In the genomic region with DNA sequence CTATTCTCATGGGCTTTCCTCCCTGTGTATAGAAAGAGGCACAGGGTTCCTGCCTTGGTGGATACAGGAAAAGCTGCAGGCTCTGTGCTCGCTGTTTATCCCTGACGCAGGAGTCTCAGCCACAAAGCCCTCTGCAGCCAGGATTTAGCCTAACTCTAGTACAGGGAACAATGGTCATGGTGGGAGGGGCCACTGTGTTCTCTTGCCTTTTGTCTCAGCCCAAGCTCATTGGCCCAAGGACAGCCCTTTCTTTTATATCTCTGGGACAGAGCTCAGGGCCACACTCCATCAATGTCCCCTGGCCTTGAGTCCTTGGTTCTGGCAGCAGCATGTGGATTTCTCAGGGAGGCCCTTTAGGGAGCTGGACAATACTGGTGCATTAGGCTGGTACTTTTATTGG, we compare ENCODE assay signal across 13 mouse cellular contexts.
DNase-seq lines count a peak whose midpoint lies in the region; ATAC-seq and TF ChIP-seq lines count a peak whose summit lies in the region.
"Had no signal": no experiment of that assay in that cellular context is flagged by ENCODE, and none has a peak within 500 bp of the region (broad histone marks: within the 10 kb centered on the region; RNA-seq: fewer than 3 reads in every experiment).

No protein-coding gene starts in this region.

- no peak overlapping the region for H3K4me3 ChIP-seq in hindbrain, embryonic 14.5 days (replicated peaks; ENCODE audit: low read length)
- no peak overlapping the region for H3K4me3 ChIP-seq in hindbrain, embryonic 13.5 days
- no peak overlapping the region for H3K4me3 ChIP-seq in ES-E14 (ENCODE audit: insufficient read depth in 1 of 2, low read depth in 1 of 2, low read length in 2 of 2, poor library complexity in 1 of 2, severe bottlenecking in 1 of 2)
- no peak overlapping the region for H3K4me3 ChIP-seq in hindbrain, embryonic 16.5 days (ENCODE audit: low read length)
- H3K4me3 ChIP-seq: hindbrain, embryonic 15.5 days; limb, embryonic 15.5 days; midbrain, embryonic 12.5 days had no signal

- in situ Hi-C loops in ES-E14 (cut with MboI; ENCODE audit: low sequenced_read_pairs in 2 of 2, unreplicated experiment in 2 of 2): no loop called here

- H3K27me3 ChIP-seq in hindbrain, embryonic 14.5 days (ENCODE audit: control insufficient read depth, insufficient read depth, low read length): no peaks in the 10 kb centered on the region
- H3K27me3 ChIP-seq in hindbrain, embryonic 13.5 days: no peaks in the 10 kb centered on the region
- no peaks in the 10 kb centered on the region for H3K27me3 ChIP-seq in hindbrain, embryonic 16.5 days (replicated peaks; ENCODE audit: control insufficient read depth, insufficient read depth, low read length)
- H3K27me3 ChIP-seq: hindbrain, embryonic 15.5 days; limb, embryonic 15.5 days; midbrain, embryonic 12.5 days had no signal

- H3K36me3 ChIP-seq in hindbrain, embryonic 14.5 days (replicated peaks; ENCODE audit: control insufficient read depth, insufficient read depth): no peaks in the 10 kb centered on the region
- H3K36me3 ChIP-seq in hindbrain, embryonic 13.5 days: no peaks in the 10 kb centered on the region
- H3K36me3 ChIP-seq in ES-E14 (ENCODE audit: control insufficient read depth, insufficient read depth, low read length, poor library complexity, severe bottlenecking): no peaks in the 10 kb centered on the region
- no peaks in the 10 kb centered on the region for H3K36me3 ChIP-seq in hindbrain, embryonic 16.5 days (ENCODE audit: control insufficient read depth, insufficient read depth, low read length)
- H3K36me3 ChIP-seq: hindbrain, embryonic 15.5 days; limb, embryonic 15.5 days; midbrain, embryonic 12.5 days had no signal

- no peak for DNase-seq in hindbrain, embryonic 14.5 days (ENCODE audit: low spot score)
- DNase-seq in ES-E14 (ENCODE audit: low read depth, low spot score): peak; percentile 1
- DNase-seq in adrenal gland, postnatal 36 days: peak; percentile 86 to 87
- no peak for DNase-seq in cerebellum, adult 11-12 months
- no peak for DNase-seq in gastrocnemius, adult 8-10 months (ENCODE audit: low spot score in 2 of 2)
- DNase-seq: thymus, postnatal 36 days had no signal

- H3K4me1 ChIP-seq in hindbrain, embryonic 14.5 days (replicated peaks; ENCODE audit: control insufficient read depth, insufficient read depth, low read length): 0 out of 2 replicates have a peak, but pooled peaks cover 8% of the 10 kb centered on the region
- peaks cover 27% of the 10 kb centered on the region for H3K4me1 ChIP-seq in hindbrain, embryonic 13.5 days (replicated peaks)
- H3K4me1 ChIP-seq in ES-E14 (ENCODE audit: control insufficient read depth in 2 of 2, insufficient read depth in 2 of 2, low read length in 2 of 2, poor library complexity in 1 of 2): no peaks in the 10 kb centered on the region
- H3K4me1 ChIP-seq in hindbrain, embryonic 16.5 days (ENCODE audit: control insufficient read depth, insufficient read depth, low read depth, low read length): no peaks in the 10 kb centered on the region; the same call in 1 of the 2 replicates

- H3K9ac ChIP-seq in hindbrain, embryonic 14.5 days: no peak overlapping the region
- no peak overlapping the region for H3K9ac ChIP-seq in hindbrain, embryonic 13.5 days
- H3K9ac ChIP-seq in ES-E14 (ENCODE audit: insufficient read depth, low read depth, low read length, poor library complexity, severe bottlenecking): no peak overlapping the region
- no peak overlapping the region for H3K9ac ChIP-seq in hindbrain, embryonic 16.5 days (ENCODE audit: low read depth, low read length)
- H3K9ac ChIP-seq: hindbrain, embryonic 15.5 days; limb, embryonic 15.5 days; midbrain, embryonic 12.5 days had no signal

- H3K4me2 ChIP-seq in hindbrain, embryonic 14.5 days (replicated peaks): no peak overlapping the region
- no peak overlapping the region for H3K4me2 ChIP-seq in hindbrain, embryonic 13.5 days
- H3K4me2 ChIP-seq in hindbrain, embryonic 16.5 days (ENCODE audit: low read length): no peak overlapping the region
- H3K4me2 ChIP-seq: hindbrain, embryonic 15.5 days; limb, embryonic 15.5 days; midbrain, embryonic 12.5 days had no signal

- no peaks in the 10 kb centered on the region for H3K9me3 ChIP-seq in hindbrain, embryonic 14.5 days (ENCODE audit: control insufficient read depth, low read length)
- H3K9me3 ChIP-seq in hindbrain, embryonic 13.5 days: no peaks in the 10 kb centered on the region
- H3K9me3 ChIP-seq in ES-E14 (ENCODE audit: control insufficient read depth, insufficient read depth, low read depth, low read length): no peaks in the 10 kb centered on the region
- H3K9me3 ChIP-seq in hindbrain, embryonic 16.5 days (ENCODE audit: control insufficient read depth, low read length): no peaks in the 10 kb centered on the region
- H3K9me3 ChIP-seq: hindbrain, embryonic 15.5 days; limb, embryonic 15.5 days; midbrain, embryonic 12.5 days had no signal

- 0 out of 2 replicates have a peak, but pooled peaks have one; percentile 24 for ATAC-seq in hindbrain, embryonic 14.5 days (ENCODE audit: low FRiP score)
- no peak for ATAC-seq in hindbrain, embryonic 13.5 days (ENCODE audit: low FRiP score)
- ATAC-seq in hindbrain, embryonic 16.5 days: peak; percentile 80; the same call in 1 of the 2 replicates
- ATAC-seq in monocyte, adult 5-6 weeks (replicated peaks; ENCODE audit: insufficient number of reproducible peaks, low FRiP score, low TSS enrichment, poor library complexity, severe bottlenecking): no peak
- ATAC-seq: Patski had no signal

- WGBS in hindbrain, embryonic 14.5 days: 36% methylated on average over 2 of the region's 2 CpGs
- WGBS in hindbrain, embryonic 13.5 days: 36% methylated on average over 2 of the region's 2 CpGs
- 49% methylated on average over 2 of the region's 2 CpGs for WGBS in hindbrain, embryonic 16.5 days

- H3K27ac ChIP-seq in hindbrain, embryonic 14.5 days: no peak overlapping the region
- H3K27ac ChIP-seq in hindbrain, embryonic 13.5 days: no peak overlapping the region; the same call in 1 of the 2 replicates
- no peak overlapping the region for H3K27ac ChIP-seq in ES-E14 (ENCODE audit: insufficient read depth, low read depth, low read length, poor library complexity, severe bottlenecking)
- no peak overlapping the region for H3K27ac ChIP-seq in hindbrain, embryonic 16.5 days (ENCODE audit: low read depth, low read length)
- H3K27ac ChIP-seq: hindbrain, embryonic 15.5 days; limb, embryonic 15.5 days; midbrain, embryonic 12.5 days had no signal

TF ChIP-seq in ES-E14, 5 proteins besides CTCF, POLR2A, EP300 and RAD21:
- TF ChIP-seq HCFC1 (IDR thresholded peaks at IDR 0.05; ENCODE audit: borderline replicate concordance, insufficient read depth, low read length) (no peak), ZC3H11A (IDR thresholded peaks at IDR 0.05; ENCODE audit: borderline replicate concordance, low read depth, low read length) (no peak), MAFK (IDR thresholded peaks at IDR 0.05; ENCODE audit: insufficient read depth, low read depth, low read length) (no peak), ZNF384 (IDR thresholded peaks at IDR 0.05; ENCODE audit: low read depth, low read length) (no peak), CHD2 (IDR thresholded peaks at IDR 0.05; ENCODE audit: low read depth, low read length) (no peak)

Comparison
In these comparisons a context has a peak if more than half of its experiments do, and no peak if none do; other contexts are left out.
1. ATAC-seq: peak in hindbrain, embryonic 14.5 days (single experiment) and hindbrain, embryonic 16.5 days (single experiment); none in hindbrain, embryonic 13.5 days (single experiment) and monocyte, adult 5-6 weeks (single experiment).
2. DNase-seq: peak in ES-E14 (single experiment) and adrenal gland, postnatal 36 days (2 of 2); none in hindbrain, embryonic 14.5 days (single experiment), cerebellum, adult 11-12 months (single experiment) and gastrocnemius, adult 8-10 months (0 of 2).